Mouse (Mus musculus) erythroblast, adult 5-6 weeks (primary cell): ENCODE measurements at regions not wholly inside any gene's neighbourhood (a gene's known extent, or its start where the extent isn't known, plus 50 kb on each side); places are given as distances from the start of the nearest gene placed in this dataset.

Source experiments
- ATAC-seq: replicated peaks from 2 replicates; pipeline ENCODE4 v1.8.0; 2016; ENCODE audit warnings: moderate number of reproducible peaks, mild to moderate bottlenecking, moderate TSS enrichment, inconsistent platforms; ENCODE audit not compliant: poor library complexity, low FRiP score, severe bottlenecking

DNA sequence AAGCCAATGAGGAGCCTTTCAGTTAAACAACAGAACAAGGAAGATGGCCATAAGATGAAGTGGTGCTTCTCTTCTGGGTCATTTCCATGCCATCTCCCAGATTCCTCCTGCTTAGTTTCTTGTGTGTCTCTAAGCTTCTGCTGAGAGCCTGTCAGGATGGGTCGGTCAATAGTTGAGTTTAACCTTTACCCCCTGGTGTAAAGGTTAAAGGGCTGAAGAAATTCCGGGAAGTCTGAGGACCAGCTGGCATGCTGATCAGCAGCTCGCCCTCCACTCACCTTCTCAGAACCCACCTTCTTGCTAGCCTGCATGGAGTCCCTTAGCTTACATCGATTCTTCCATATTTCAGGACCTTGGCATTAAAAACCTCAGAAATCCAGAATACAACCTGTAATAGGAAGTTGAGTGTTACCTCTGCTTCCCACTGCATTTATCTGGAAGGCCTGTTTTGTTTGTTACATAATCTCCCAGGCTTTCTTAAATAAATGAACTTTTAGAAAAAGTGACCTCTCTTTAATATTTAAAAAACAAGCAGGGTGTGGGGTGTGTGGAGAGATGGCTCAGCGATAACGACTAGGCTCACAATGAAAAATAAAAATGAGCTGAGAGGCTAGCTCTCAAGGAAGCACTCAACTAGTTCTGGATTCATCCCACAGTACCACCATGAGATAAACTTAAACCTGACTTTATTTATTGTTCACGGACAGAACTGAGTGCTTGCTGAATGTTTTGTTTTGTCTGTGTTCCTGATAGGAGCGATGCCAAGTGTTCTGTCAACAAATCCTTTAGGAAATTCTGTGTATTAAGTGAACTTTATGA is 225.9 kb upstream of the Arrdc4 start:
- no peak for ATAC-seq

DNA sequence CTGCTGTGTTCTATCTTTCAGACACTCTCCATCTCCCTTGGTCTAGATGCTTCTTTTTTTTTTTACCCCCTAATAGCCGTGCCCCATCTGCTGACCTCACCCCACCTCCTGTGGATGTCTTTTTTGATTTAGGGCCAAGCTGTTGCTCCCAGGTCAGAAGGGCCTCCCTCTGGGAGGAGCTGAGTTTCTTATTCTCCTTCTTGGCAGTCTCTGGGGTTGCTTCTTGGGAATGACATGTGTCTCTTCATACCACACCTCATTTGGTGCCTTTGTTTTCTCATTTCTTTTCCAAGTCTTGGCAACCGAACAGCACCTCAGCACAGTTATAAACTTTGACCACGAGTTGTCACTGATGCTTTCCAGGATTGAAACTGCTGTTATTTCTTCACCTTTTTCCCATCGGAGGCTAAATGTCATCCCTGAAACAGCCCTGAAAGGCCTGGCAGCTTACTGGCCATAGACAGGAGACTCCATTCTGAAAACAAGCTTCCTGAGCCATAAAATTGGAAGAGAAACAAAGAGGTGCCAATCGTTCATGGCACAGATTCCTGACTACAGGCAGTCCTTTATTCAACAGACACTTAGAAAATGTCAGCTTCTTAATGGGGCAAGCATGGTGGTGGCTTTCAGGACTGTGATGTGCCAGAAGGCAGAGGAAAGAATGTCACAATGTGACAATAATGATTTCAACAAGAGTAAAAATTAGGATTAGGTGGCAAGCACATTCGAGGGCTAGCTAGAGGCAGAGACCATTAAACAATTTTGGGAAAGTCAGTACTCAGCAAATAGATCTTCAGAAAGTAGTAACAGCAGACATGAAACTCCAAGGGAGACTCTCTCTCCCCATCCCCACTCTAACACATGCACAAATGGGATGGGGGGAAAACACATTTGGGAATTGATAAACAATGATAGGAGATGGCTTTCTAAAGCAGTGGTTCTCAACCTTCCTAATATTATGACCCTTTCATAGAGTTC is 197.1 kb upstream of the Arrdc4 start:
- ATAC-seq: no peak

DNA sequence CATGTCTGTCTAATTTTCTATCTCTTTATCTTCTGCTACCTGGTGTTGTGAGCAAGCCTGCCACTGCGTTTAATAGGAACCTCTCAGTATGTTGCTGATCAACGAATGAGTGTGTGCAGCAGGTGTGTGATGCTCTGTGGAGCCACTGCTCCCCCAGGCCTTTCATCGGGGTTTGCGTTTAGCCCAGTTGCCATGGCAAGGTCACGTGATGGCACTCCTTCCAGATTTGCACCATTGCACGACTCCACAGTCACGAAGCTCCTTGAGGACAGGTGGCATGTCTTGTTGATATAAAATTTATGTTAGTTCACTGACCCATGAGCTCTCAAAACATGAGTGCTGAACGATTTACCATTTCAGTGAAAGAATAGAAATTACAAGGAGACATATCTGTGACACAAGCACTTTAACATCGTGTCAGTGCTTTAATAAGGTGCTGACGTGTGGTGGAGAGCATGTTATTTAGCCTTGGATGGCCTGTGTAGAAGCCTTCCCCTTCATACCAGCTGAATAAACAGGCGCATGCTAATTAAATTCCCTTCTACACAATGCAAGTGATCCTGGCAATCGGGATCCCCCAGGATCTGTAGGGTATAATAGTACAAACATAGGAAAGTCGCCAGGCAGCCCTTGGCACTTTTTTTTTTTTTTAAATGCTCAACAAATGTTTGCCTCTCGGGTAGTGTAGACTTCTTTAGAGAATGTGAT is 181.7 kb upstream of the Arrdc4 start:
- no peak for ATAC-seq

GRCm38 (mm10) chr7:68929669-68930068 is 180.6 kb upstream of the Arrdc4 start:
- ATAC-seq: no peak

DNA sequence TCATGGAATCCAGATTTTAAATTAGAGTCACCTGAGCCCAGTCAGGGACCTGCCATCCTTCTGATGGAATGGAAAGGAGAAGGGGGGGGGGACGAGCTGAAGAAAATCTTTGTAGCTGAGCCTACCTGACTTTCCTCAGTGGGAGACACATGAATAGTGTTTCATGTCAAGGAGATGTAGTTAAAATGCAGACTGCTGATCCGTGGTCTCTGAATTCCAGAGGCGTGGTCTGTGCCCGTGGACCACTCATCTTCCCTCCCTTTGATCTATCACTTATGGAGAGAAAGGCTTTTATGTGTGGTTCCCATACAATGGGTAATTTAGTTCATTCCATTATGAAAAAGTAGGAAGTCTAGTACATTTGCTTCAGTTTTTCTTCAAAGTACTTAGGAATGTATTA is 176.6 kb upstream of the Arrdc4 start:
- ATAC-seq: no peak

DNA sequence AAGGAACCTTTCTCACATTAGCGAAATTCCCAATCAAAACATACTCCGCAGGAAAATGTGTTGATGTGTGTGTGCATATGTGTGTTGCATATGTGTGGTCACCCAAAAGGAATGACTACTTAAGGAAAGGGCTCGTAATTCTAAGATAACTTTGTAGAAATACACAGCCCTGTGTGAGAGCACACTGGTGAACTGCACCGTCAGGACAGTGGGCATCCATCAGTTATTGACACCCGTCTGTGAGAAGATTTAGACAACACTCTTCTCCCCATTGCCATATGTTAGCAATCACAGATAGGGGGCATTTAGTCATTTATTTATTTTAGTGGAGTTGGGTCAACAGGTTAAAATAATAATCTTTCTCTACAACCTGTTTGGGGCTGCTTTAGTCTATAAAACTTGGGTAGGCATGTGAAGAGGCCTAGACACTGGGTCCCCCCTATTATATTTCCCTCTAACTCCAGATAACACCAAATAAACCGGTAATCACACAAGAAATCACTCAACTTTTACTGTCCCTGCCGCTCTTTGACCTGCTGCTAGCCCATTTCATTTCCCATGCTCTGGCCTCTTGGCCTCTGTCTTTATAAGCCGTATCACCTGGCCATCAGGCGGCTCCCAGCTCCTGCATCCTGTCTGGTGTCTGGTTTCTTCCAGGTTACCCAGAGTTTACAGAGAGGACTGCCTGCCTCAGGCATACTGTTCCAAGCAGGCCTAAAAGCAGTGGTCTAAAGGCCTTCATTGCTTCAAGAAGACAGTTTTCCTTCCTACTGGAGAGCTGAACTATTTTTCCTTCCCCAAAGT is 169.8 kb upstream of the Arrdc4 start:
- ATAC-seq: no peak

DNA sequence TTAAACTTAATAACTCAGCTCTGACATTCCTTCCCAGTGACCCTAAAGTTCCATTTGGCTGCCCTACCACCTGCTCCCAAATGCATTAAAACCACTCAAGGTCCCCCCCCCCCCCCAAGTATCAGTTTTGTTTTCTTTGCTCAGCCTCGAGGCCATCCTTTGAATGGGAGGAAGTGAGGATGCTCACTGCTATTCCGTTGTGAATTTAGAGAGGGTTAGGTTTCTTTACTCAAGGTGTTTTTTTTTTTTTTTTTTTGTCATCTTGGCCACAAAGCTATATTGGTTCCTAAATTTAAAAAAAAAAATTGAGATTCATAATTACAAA is 168.8 kb upstream of the Arrdc4 start:
- ATAC-seq: no peak

DNA sequence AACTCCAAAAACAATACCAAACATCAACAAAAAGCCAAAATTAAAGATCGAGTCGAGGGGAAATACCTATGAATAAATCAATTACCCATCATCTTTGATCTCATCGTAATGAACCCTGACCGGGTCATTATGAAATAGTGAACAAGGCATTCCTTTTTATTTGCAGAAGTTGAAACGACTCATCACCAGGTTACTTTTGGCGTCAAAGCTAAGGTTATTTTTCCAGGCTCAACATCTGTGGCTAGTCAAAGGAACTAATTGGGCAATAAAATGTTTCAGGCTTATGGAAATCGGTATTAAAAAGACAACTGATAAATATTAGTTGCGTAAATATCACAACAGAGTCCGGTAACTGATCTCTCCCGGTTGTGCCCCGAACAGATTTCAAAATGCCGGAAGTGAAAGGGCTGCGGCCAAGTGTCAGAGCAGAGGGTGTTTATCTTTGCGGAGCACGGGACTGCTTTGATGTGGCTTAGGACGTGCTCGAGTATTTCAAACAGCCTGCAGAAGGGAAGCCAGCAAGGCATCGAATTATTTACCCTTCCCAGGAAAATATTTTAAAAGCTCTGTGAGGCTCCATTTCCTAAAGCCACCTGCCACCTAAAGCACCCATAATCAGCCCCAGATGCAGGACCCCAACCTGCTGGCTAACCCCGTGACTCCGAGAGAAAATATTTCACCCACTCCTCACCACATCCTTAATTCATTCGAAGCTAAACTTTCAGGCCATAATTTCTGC is 168.3 kb upstream of the Arrdc4 start:
- no peak for ATAC-seq

DNA sequence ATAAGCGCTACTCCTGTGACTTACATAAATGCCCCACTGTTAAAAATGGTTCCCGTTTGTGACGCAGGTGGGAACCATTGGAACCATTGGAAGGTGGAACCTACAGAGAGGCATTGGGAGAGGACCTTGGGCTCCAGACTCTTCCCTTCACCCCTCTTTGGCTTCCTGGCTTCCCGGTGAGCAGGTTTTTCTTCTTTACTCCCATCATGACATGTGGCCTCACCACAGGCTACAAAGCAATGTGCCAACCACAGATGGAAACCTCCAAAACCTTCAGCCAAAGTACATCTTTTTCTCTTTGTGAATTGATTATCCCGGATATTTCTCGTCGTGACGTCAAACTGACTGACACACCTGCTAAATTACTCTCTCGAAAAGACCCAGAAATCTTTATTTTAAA is 166.9 kb upstream of the Arrdc4 start:
- no peak for ATAC-seq

DNA sequence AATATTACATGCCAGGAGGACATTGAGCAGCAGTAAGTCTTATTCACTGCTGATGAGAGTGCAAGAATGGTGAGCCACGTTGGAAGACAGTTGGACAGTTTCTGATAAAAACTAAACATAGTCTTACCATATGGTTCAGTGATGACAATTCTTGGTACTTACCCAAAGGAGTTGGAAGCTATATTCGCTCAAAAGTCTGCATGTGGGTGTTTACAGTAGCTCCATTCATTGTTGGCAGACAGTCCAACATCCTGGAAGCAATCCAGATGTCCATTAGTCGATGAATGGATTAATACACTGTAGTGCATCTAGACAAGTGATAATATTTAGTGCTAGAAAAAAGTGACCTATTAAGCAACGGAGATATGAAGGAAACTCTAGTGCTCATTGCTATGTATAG is 165.3 kb upstream of the Arrdc4 start:
- ATAC-seq: no peak

DNA sequence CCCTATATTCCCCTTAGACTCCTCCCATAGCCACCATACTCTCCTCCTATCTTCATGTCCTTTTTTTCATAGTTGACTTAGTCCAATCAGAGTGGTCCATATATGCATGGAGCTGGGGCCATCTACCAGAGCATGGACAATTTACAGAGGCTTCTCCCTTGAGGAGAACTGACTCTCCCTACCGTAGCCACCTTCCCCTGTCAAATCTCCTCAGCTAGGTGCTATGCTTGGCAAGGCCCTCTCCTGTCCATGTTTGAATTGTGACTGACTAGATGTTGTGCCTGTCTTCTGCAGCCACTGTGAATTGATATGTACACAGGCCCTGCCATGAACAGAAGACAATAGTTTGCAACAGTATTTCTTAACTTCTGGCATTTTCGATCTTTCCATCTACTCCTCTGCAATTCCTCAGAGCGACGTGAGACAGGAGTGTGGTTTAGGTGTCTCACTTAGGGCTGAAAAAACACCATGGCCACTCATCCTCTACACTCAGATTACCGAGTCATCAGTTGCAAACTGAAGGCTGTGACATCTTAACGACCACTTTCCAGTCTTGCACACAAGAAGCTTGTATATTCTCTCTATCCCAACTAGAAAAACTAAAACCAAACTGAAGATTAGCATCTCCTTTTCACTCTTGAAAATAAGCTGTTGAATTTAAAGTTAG is 163.1 kb upstream of the Arrdc4 start:
- no peak for ATAC-seq

DNA sequence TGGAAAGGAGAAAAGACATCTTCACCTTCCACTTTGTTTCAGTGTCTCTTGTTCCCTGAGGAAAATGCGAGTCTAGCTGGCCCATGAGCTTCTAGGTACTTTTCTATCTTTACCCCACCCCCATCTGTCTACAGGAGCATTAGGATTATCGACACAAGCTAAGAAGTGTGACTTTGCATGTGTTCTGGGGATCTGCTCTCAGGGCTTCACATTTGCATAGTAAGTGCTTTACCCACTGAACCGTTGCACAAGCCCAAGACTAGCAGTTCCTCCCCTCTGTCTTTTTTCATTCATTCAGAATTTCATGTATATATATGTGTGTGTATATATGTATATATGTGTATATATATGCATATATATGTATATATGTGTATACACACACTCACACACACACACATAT is 162.5 kb upstream of the Arrdc4 start:
- no peak for ATAC-seq

GRCm38 (mm10) chr7:68909694-68910093 is 160.7 kb upstream of the Arrdc4 start:
- no peak for ATAC-seq

DNA sequence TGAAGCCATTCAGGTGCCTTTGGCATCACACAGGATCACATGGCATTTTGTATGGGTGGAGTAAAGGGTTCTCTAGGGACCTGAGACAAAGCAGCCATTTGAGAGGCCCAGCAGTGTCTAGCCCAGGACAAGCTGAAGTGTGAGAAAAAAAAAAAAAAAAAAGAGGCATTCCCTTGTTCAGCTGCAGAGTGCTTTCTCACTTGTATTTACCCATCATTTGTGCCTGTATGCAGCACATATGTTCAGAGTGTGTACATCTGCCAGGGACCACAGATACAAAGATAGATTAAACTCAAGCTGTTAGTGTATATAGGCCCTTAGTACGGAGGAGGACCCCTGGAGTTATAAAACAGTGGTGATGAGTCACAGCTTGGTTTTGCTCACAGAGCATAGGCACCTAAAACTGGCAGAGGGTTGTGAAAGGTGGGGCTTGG is 159.4 kb upstream of the Arrdc4 start:
- no peak for ATAC-seq

DNA sequence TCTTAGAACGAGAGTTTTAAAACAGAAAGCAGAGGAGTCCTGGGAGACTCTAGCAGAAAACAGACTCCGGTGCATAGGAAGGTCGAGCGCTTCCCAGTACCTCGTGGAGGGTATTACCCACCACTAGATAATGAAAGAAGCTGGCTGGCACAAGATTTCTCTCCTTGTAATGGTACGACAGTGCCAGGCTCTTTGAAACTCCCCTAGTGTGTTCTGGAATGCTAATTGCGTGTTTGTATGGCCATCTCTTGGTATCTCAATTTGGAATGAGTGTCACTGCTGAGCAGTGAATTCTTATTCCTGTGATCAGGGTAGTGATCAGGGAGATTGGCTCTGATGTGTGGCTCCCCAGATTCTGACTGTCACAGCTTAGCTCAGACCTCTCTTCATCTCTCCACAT is 158.8 kb upstream of the Arrdc4 start:
- ATAC-seq: no peak

- ATAC-seq: no peak
Observed at GRCm38 (mm10) chr7:68906771-68907395, 157.8 kb upstream of the Arrdc4 start.

DNA sequence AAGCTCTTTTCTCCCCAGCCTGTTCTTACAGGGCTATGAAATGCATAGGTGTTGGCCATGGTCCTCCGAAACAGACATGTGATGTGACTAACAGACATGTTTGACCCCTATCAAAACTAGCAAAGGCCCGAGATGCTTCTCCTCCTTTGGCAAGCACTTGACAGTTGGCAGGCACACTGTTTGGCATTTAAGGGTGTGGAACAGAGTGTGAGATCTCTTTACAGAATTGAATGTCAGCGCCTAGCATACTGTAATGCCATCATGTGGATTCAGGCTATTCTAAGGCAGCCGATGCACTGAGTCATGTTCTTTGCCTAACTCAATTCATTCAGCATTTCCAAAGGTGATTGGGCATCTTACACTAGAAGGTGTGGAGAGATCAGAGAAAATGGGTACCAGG is 156.8 kb upstream of the Arrdc4 start:
- no peak for ATAC-seq

GRCm38 (mm10) chr7:68886173-68886572 is 137.1 kb upstream of the Arrdc4 start:
- ATAC-seq: no peak
